In genomic region chr19:24312046-24312445, GRCm38 (mm10) we compare ENCODE assay signal across 12 mouse cellular contexts.
"Had no signal": no experiment of that assay in that cellular context is flagged by ENCODE, and none has a peak within 500 bp of the region (broad histone marks: within the 10 kb centered on the region; RNA-seq: fewer than 3 reads in every experiment).

No protein-coding gene starts in this region.

- H3K27ac ChIP-seq: limb, embryonic 13.5 days; liver, embryonic 14.5 days; neural tube, embryonic 15.5 days had no signal

- H3K9ac ChIP-seq: limb, embryonic 13.5 days; liver, embryonic 14.5 days; neural tube, embryonic 15.5 days had no signal

- H3K4me3 ChIP-seq: layer of hippocampus, adult 2 months; limb, embryonic 13.5 days; myocyte; neural tube, embryonic 15.5 days had no signal

- DNase-seq: kidney, postnatal 10 days; kidney, postnatal 4 days; lung, adult 18-20 months; right cerebral cortex, adult 18-20 months; right cerebral cortex, postnatal 25 days; thymus, adult 18-20 months; thymus, postnatal 14 days had no signal

- H3K4me2 ChIP-seq: limb, embryonic 13.5 days; neural tube, embryonic 15.5 days had no signal

- H3K9me3 ChIP-seq: limb, embryonic 13.5 days; neural tube, embryonic 15.5 days had no signal

- H3K36me3 ChIP-seq: limb, embryonic 13.5 days; neural tube, embryonic 15.5 days had no signal

- H3K27me3 ChIP-seq: limb, embryonic 13.5 days; neural tube, embryonic 15.5 days had no signal
